8 mouse cellular contexts compared by ENCODE assay signal in genomic region chr4:32288036-32288860, GRCm38 (mm10). TPM values are rescaled to one million over a fixed set of nuclear protein-coding genes. Genes with fewer than 3 reads are reported as not detected.
DNase-seq lines count a peak whose midpoint lies in the region; ATAC-seq lines count a peak whose summit lies in the region.

No protein-coding gene starts in this region.

- no peak overlapping the region for H3K4me2 ChIP-seq in embryonic facial prominence, embryonic 11.5 days (ENCODE audit: low read depth, low read length)
- H3K4me2 ChIP-seq in intestine, embryonic 14.5 days (ENCODE audit: low read length), result peak overlapping the region; percentile 24; the same call in 1 of the 2 replicates

- no peak overlapping the region for H3K4me3 ChIP-seq in embryonic facial prominence, embryonic 11.5 days (ENCODE audit: low read depth, low read length)
- no peak overlapping the region for H3K4me3 ChIP-seq in embryonic facial prominence, embryonic 10.5 days
- no peak overlapping the region for H3K4me3 ChIP-seq in intestine, embryonic 14.5 days (ENCODE audit: low read depth, low read length)

- no peaks in the 10 kb centered on the region for H3K9me3 ChIP-seq in embryonic facial prominence, embryonic 11.5 days (replicated peaks; ENCODE audit: control insufficient read depth, low read length)
- no peaks in the 10 kb centered on the region for H3K9me3 ChIP-seq in embryonic facial prominence, embryonic 10.5 days
- H3K9me3 ChIP-seq in intestine, embryonic 14.5 days (ENCODE audit: control insufficient read depth, low read length), result no peaks in the 10 kb centered on the region

- no peak overlapping the region for H3K9ac ChIP-seq in embryonic facial prominence, embryonic 11.5 days (replicated peaks; ENCODE audit: low read length)
- H3K9ac ChIP-seq in intestine, embryonic 14.5 days (ENCODE audit: low read length), result no peak overlapping the region

- no peak overlapping the region for H3K27ac ChIP-seq in embryonic facial prominence, embryonic 11.5 days (replicated peaks; ENCODE audit: low read depth, low read length)
- H3K27ac ChIP-seq in embryonic facial prominence, embryonic 10.5 days (replicated peaks), result no peak overlapping the region
- no peak overlapping the region for H3K27ac ChIP-seq in intestine, embryonic 14.5 days (ENCODE audit: low read depth)

- no peak for ATAC-seq in embryonic facial prominence, embryonic 11.5 days (replicated peaks; ENCODE audit: insufficient number of reproducible peaks, low FRiP score, low TSS enrichment, low read depth)
- ATAC-seq in activated CD4-positive, CD25-positive, alpha-beta regulatory T cell, adult 4 months, result peak; percentile 52
- no peak for ATAC-seq in intestine, embryonic 14.5 days (replicated peaks; ENCODE audit: low FRiP score, low TSS enrichment, low read depth)

- peak; percentile 30 for DNase-seq in embryonic facial prominence, embryonic 11.5 days (ENCODE audit: low spot score)
- DNase-seq in embryonic facial prominence, embryonic 10.5 days (ENCODE audit: low spot score), result no peak
- peak; percentile 31 for DNase-seq in gastrocnemius, postnatal 10 days
- DNase-seq in intestine, embryonic 14.5 days (ENCODE audit: low spot score), result no peak
- DNase-seq in lung, postnatal 14 days, result peak; percentile 58
- no peak for DNase-seq in B cell, adult 2 months
- no peak for DNase-seq in spleen, adult 18-20 months

- WGBS in embryonic facial prominence, embryonic 11.5 days, result 49% methylated on average over 11 of the region's 11 CpGs
- WGBS in embryonic facial prominence, embryonic 10.5 days, result 52% methylated on average over 11 of the region's 11 CpGs
- WGBS in intestine, embryonic 14.5 days, result 19% methylated on average over 11 of the region's 11 CpGs

- H3K4me1 ChIP-seq in embryonic facial prominence, embryonic 11.5 days (ENCODE audit: control insufficient read depth, insufficient read depth, low read length), result peaks cover 2% of the 10 kb centered on the region
- peaks cover 61% of the 10 kb centered on the region for H3K4me1 ChIP-seq in embryonic facial prominence, embryonic 10.5 days
- peaks cover 49% of the 10 kb centered on the region for H3K4me1 ChIP-seq in intestine, embryonic 14.5 days (replicated peaks; ENCODE audit: control insufficient read depth, insufficient read depth, low read length)

- H3K27me3 ChIP-seq in embryonic facial prominence, embryonic 11.5 days (ENCODE audit: control insufficient read depth, insufficient read depth, low read length), result no peaks in the 10 kb centered on the region
- H3K27me3 ChIP-seq in embryonic facial prominence, embryonic 10.5 days (replicated peaks; ENCODE audit: low read depth, poor library complexity, severe bottlenecking), result no peaks in the 10 kb centered on the region
- no peaks in the 10 kb centered on the region for H3K27me3 ChIP-seq in intestine, embryonic 14.5 days (replicated peaks; ENCODE audit: control insufficient read depth, insufficient read depth, low read length)

- no peaks in the 10 kb centered on the region for H3K36me3 ChIP-seq in embryonic facial prominence, embryonic 11.5 days (replicated peaks; ENCODE audit: control insufficient read depth, insufficient read depth, low read depth, low read length)
- H3K36me3 ChIP-seq in embryonic facial prominence, embryonic 10.5 days (replicated peaks), result 0 out of 2 replicates have a peak, but pooled peaks cover 4% of the 10 kb centered on the region
- H3K36me3 ChIP-seq in intestine, embryonic 14.5 days (ENCODE audit: control insufficient read depth, insufficient read depth, low read length), result no peaks in the 10 kb centered on the region

RNA-seq across cellular contexts. Expression of gene Bach2, which starts 49.6 kb away (rescaled TPM):
- polyA plus RNA-seq in embryonic facial prominence, embryonic 11.5 days (2014; fragmentation: Nextera tagmentation; extraction: Ambion mirVana), result 11.0 and 11.5 TPM in 2 replicates
- 12.2 and 12.4 TPM in 2 replicates for polyA plus RNA-seq in embryonic facial prominence, embryonic 10.5 days (2016; fragmentation: Nextera tagmentation; extraction: Ambion mirVana)
- 10 to 100 TPM; 11.8 to 17.2 TPM for polyA plus RNA-seq in activated CD4-positive, CD25-positive, alpha-beta regulatory T cell, adult 4 months (2017; shearing (Covaris generic))
- 10 to 100 TPM in 1 of 2 experiments, 1 to 10 TPM in 1; 8.7 to 10.9 TPM for total RNA-seq in gastrocnemius, postnatal 10 days (2021)
- 6.7 and 8.4 TPM in 2 replicates for polyA plus RNA-seq in intestine, embryonic 14.5 days (2014; fragmentation: Nextera tagmentation; extraction: Ambion mirVana)

Comparison
In these comparisons a context has a peak if more than half of its experiments do, and no peak if none do; other contexts are left out.
1. DNase-seq: peak in embryonic facial prominence, embryonic 11.5 days (single experiment), gastrocnemius, postnatal 10 days (single experiment) and lung, postnatal 14 days (single experiment); none in embryonic facial prominence, embryonic 10.5 days (single experiment), intestine, embryonic 14.5 days (single experiment), B cell, adult 2 months (0 of 2) and spleen, adult 18-20 months (0 of 2).